Mouse (Mus musculus) spleen, postnatal 0 days (tissue): Measurements from ENCODE around the gene Xpot. TPM values are rescaled to one million over a fixed set of nuclear protein-coding genes. Genes with fewer than 3 reads are reported as not detected.

Experiments used
- polyA plus RNA-seq: library from polyadenylated mRNA; unstranded; fragments of >200 nt; fragmentation: Nextera tagmentation; extraction: Ambion mirVana; gene quantifications from 2 replicates; pipeline ENCODE4 v1.2.1, GENCODE M21; 2015

The Xpot gene
- 23.1 and 24.7 TPM in 2 replicates for polyA plus RNA-seq

DNA sequence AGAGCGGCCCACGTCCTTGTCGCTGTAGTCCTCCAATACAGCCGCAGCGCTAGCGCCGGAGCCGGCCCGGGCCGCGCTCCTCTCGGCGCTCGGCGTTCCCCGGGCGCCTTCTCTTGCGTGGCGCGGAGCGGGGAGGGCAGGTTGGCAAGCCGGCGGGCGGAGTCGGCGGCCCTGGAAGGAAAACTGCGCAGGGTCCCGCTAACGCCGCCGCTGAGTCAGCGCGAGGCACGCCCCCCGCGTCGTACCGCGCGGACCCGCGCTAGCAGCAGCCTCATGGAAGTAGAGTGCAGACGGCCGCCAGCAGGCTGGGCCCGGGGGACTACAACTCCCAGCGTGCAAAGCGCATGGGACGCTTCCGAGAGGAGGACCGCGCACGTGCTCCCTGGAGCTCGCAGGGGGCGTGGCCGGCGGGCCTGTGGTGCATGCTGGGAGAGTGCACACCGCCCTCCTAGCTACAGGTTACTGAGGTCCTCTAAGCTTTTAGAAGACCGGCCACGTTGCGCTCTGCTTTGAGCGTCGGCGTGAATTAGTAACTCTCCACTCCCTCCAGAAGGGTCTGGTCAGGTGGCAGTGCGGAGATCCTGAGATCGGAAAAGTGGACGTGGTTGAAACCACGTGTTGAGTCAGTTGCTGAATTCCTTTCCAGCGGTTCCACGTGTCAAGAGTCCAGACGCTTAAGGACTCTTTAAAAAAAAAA, at the start of gene Xpot:
Xpot (minus strand) TSS at position 147 of the 697 bp plus-strand sequence.

DNA sequence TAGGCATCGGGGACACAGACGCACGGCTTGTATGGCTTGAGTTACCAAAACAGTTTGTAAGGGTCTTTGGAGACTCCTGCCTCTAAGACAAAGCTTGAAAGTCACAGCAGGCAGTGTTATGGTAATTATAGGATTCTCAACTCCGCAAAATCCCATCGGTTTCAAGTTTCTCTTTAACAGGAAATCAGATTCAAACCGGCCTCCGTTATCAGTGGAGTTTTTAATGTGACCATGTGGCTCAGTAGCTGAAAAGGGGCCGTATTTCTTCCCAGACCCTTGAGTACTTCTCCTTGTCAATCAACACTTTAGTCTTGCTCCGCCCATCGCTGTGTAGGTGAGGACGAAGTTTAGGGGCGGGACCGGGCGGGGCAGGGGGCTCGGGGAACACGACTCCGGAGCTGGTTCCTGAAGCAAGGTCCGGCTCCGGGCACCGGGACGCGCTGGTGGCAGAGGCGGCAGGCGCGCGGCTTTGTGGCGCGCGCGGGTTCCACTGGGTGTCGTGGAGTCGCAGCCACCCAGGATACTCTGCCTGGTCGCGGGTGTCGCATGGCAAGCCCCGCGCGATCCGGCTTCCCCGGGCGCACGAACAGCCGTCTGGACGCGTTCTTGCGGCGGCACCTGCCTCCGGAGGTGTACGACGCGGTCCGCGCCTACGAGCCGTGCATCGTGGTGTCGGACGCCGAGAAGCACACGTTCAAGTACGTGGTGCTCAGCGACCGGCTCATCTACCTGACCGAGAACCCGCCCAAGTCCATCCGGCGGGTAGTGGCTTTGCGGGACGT, 15.3 kb upstream of the Xpot start, which contains the start of gene D930020B18Rik:
D930020B18Rik (plus strand) TSS at position 317 of the 782 bp plus-strand sequence.

DNA sequence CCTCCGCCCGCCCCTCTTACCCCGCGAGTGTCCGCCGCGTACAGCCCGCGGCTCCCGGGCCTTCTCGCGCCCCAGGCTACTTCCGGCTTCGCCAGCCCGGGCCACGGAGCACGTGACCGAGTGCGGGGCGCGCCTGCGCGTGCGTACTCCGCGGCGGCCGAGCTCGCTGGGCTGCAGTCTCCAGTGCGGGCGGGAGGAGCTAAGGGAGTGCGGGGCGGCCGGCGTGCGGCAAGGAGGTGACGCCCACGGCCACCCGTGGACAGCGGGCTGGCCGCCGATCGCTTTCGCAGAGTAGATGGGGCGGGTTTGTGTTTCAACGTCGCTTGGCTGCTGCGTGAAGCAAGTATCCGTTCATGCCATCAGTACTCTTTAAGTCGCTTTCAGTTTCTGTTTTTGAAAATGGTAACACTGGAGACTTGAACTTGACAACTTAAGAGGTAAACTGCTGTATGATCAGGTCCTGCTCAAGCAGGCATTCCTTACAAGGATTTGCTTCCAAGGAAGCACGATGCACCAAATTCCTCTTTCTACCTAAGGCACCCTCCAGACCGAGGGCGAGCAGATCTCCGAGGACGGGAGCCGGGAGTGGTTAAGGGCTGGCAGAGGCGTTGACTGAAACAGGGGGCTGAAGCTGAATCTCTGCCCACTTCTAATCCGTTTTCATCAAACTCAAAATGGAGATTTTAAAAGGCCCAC, 39.3 kb downstream of the Xpot start, which contains the start of gene Tbk1:
Tbk1 (minus strand) TSS at position 113 of the 696 bp plus-strand sequence.

Other genes starting within 250 kb of the Xpot start
- 9.6 and 10.9 TPM in 2 replicates for gene Rassf3, start 150.0 kb downstream of the Xpot start, polyA plus RNA-seq
- gene Tbk1, start 39.5 kb downstream of the Xpot start, polyA plus RNA-seq = 19.9 and 20.7 TPM in 2 replicates
- gene D930020B18Rik, start 15.3 kb upstream of the Xpot start, polyA plus RNA-seq = not detected in 2 replicates
- gene BC048403, start 113.6 kb upstream of the Xpot start, polyA plus RNA-seq = 2.3 TPM in 2 replicates